Mouse (Mus musculus) lung, adult 2 months (tissue): ENCODE measurements around the gene Gm17359.

Experiments
- CTCF ChIP-seq: fragments of 200-500 bp; IDR thresholded peaks from 2 replicates; pipeline ENCODE4 v1.5.1; 2011; ENCODE audit warnings: mild to moderate bottlenecking, low read length, control low read depth; ENCODE audit not compliant: insufficient read depth
- POLR2A ChIP-seq: fragments of 200-500 bp; IDR thresholded peaks from 2 replicates; pipeline ENCODE4 v1.6.1; 2011; ENCODE audit warnings: low read depth, mild to moderate bottlenecking, control low read depth, low read length, borderline replicate concordance; ENCODE audit errors: extremely low read depth

DNA sequence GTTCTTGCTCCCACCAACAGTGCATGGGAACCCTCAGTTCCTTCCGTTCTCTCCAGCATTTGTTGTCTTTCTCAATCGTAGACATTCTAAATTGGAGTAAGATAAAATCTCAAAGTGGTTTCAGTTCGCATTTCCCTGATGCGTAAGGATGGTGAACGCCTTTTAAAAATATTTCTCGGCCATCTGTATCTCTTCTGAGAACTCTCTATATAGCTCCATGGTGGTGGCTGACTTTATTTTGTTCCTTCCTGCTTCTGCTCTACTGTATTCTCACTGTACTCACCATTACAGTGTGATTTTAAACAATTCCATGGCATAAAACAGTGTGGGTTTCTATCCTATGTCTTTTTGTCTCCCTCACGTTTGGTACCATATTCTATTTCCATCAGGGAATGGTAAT lies 26.3 kb upstream of the Gm17359 start:
- TF ChIP-seq CTCF (no peak), POLR2A (no peak)
